Comparison of ENCODE assay signal across 30 mouse cellular contexts in genomic region chr16:10773543-10773942, GRCm38 (mm10). TPM values are rescaled to one million over a fixed set of nuclear protein-coding genes. Genes with fewer than 3 reads are reported as not detected.
"Had no signal": no experiment of that assay in that cellular context is flagged by ENCODE, and none has a peak within 500 bp of the region (broad histone marks: within the 10 kb centered on the region; RNA-seq: fewer than 3 reads in every experiment).

No protein-coding gene starts in this region.

- H3K27me3 ChIP-seq: limb, embryonic 15.5 days; midbrain, embryonic 15.5 days; neural tube, embryonic 12.5 days; neural tube, embryonic 15.5 days had no signal

- DNase-seq: kidney, adult 2 months; kidney, postnatal 36 days; layer of hippocampus, postnatal 36 days; left cerebral cortex, postnatal 4 days; liver, postnatal 0 days; lung, embryonic 14.5 days; lung, postnatal 36 days; right cerebral cortex, adult 18-20 months; right cerebral cortex, postnatal 14 days; right cerebral cortex, postnatal 4 days; thymus, adult 18-20 months; thymus, postnatal 25 days had no signal

- H3K9me3 ChIP-seq: limb, embryonic 12.5 days; limb, embryonic 15.5 days; midbrain, embryonic 15.5 days; neural tube, embryonic 12.5 days; neural tube, embryonic 15.5 days had no signal

- ATAC-seq: intestine, postnatal 0 days; liver, postnatal 0 days; lung, postnatal 0 days; midbrain, embryonic 15.5 days had no signal

- H3K36me3 ChIP-seq: limb, embryonic 12.5 days; limb, embryonic 15.5 days; midbrain, embryonic 15.5 days; neural tube, embryonic 12.5 days; neural tube, embryonic 15.5 days had no signal

- H3K9ac ChIP-seq: limb, embryonic 12.5 days; limb, embryonic 15.5 days; liver, embryonic 14.5 days; liver, postnatal 0 days; lung, embryonic 14.5 days; midbrain, embryonic 15.5 days; neural tube, embryonic 12.5 days; neural tube, embryonic 15.5 days had no signal

- H3K4me3 ChIP-seq: left cerebral cortex, adult 2 months; limb, embryonic 12.5 days; limb, embryonic 15.5 days; midbrain, embryonic 15.5 days; neural tube, embryonic 12.5 days; neural tube, embryonic 15.5 days had no signal

- H3K4me1 ChIP-seq: midbrain, embryonic 15.5 days; neural tube, embryonic 12.5 days had no signal

- H3K4me2 ChIP-seq: limb, embryonic 12.5 days; limb, embryonic 15.5 days; liver, embryonic 11.5 days; lung, embryonic 14.5 days; midbrain, embryonic 15.5 days; neural tube, embryonic 12.5 days; neural tube, embryonic 15.5 days had no signal

- H3K27ac ChIP-seq: kidney, postnatal 0 days; left cerebral cortex, adult 2 months; limb, embryonic 12.5 days; limb, embryonic 15.5 days; liver, embryonic 14.5 days; midbrain, embryonic 15.5 days; neural tube, embryonic 12.5 days; neural tube, embryonic 15.5 days had no signal

RNA-seq across cellular contexts. Expression of gene Tnp2, which starts 14.9 kb away (rescaled TPM):
- total RNA-seq: layer of hippocampus, adult 8-10 months; layer of hippocampus, postnatal 10 days; layer of hippocampus, postnatal 36 days; left cerebral cortex, adult 2 months; left cerebral cortex, postnatal 10 days; left cerebral cortex, postnatal 4 days; monocyte, adult 5-6 weeks had no signal
- polyA plus RNA-seq: intestine, embryonic 14.5 days; intestine, postnatal 0 days; kidney, embryonic 14.5 days; kidney, postnatal 0 days; limb, embryonic 12.5 days; limb, embryonic 15.5 days; liver, embryonic 11.5 days; liver, embryonic 14.5 days; liver, postnatal 0 days; lung, embryonic 14.5 days; lung, postnatal 0 days; midbrain, embryonic 15.5 days; neural tube, embryonic 12.5 days; neural tube, embryonic 15.5 days; stomach, embryonic 16.5 days had no signal

RNA-seq across cellular contexts. Expression of gene Prm3, which starts 17.2 kb away (rescaled TPM):
- total RNA-seq: layer of hippocampus, adult 8-10 months; layer of hippocampus, postnatal 10 days; layer of hippocampus, postnatal 36 days; left cerebral cortex, adult 2 months; left cerebral cortex, postnatal 10 days; left cerebral cortex, postnatal 4 days; monocyte, adult 5-6 weeks had no signal
- polyA plus RNA-seq: intestine, embryonic 14.5 days; intestine, postnatal 0 days; kidney, adult 2 months; kidney, embryonic 14.5 days; kidney, postnatal 0 days; limb, embryonic 12.5 days; limb, embryonic 15.5 days; liver, embryonic 11.5 days; liver, embryonic 14.5 days; liver, postnatal 0 days; lung, embryonic 14.5 days; lung, postnatal 0 days; midbrain, embryonic 15.5 days; neural tube, embryonic 12.5 days; neural tube, embryonic 15.5 days; stomach, embryonic 16.5 days had no signal

RNA-seq across cellular contexts. Expression of gene Prm2, which starts 22.4 kb away (rescaled TPM):
- total RNA-seq: layer of hippocampus, adult 8-10 months; layer of hippocampus, postnatal 10 days; layer of hippocampus, postnatal 36 days; left cerebral cortex, adult 2 months; left cerebral cortex, postnatal 10 days; left cerebral cortex, postnatal 4 days had no signal
- polyA plus RNA-seq: intestine, embryonic 14.5 days; intestine, postnatal 0 days; kidney, embryonic 14.5 days; kidney, postnatal 0 days; limb, embryonic 12.5 days; limb, embryonic 15.5 days; liver, embryonic 11.5 days; liver, embryonic 14.5 days; liver, postnatal 0 days; lung, embryonic 14.5 days; lung, postnatal 0 days; midbrain, embryonic 15.5 days; neural tube, embryonic 12.5 days; neural tube, embryonic 15.5 days; stomach, embryonic 16.5 days had no signal

RNA-seq across cellular contexts. Expression of gene Prm1, which starts 32.1 kb away (rescaled TPM):
- total RNA-seq: layer of hippocampus, adult 8-10 months; layer of hippocampus, postnatal 10 days; layer of hippocampus, postnatal 36 days; left cerebral cortex, adult 2 months; left cerebral cortex, postnatal 10 days; left cerebral cortex, postnatal 4 days had no signal
- polyA plus RNA-seq: intestine, embryonic 14.5 days; intestine, postnatal 0 days; kidney, embryonic 14.5 days; kidney, postnatal 0 days; liver, embryonic 11.5 days; liver, embryonic 14.5 days; liver, postnatal 0 days; lung, embryonic 14.5 days; lung, postnatal 0 days; neural tube, embryonic 12.5 days; stomach, embryonic 16.5 days had no signal
